Mouse (Mus musculus) lung, embryonic 15.5 days (tissue): ENCODE data around the gene Rnf126. TPM values are rescaled to one million over a fixed set of nuclear protein-coding genes. Genes with fewer than 3 reads are reported as not detected.
A peak's percentile ranks its signal among the peaks of the same experiment; 100 is the strongest.
"Not testable (repeated sequence)": the region's sequence is repeated elsewhere in the genome, so short reads cannot be mapped to it uniquely, and the experiment has no call there.

Experiments
- ATAC-seq: fragments of 200-750 bp; cut with Nextera tagmentation; 2 replicates; pipeline ENCODE4 v1.8.0; 2017; ENCODE audit warnings: moderate number of reproducible peaks, borderline replicate concordance; ENCODE audit not compliant: low FRiP score, low TSS enrichment; ENCODE audit errors: extremely low read depth
- H3K27ac ChIP-seq: fragments of 300-500 bp; sonication (generic); 2 replicates; pipeline ENCODE4 v1.5.1; 2015; ENCODE audit warnings: moderate library complexity, mild to moderate bottlenecking, inconsistent platforms
- H3K27me3 ChIP-seq: fragments of 300-500 bp; sonication (generic); 2 replicates; pipeline ENCODE4 v1.6.1; 2015; ENCODE audit warnings: inconsistent platforms
- H3K36me3 ChIP-seq: fragments of 300-500 bp; sonication (generic); 2 replicates; pipeline ENCODE4 v1.6.1; 2015; ENCODE audit warnings: inconsistent platforms
- H3K4me1 ChIP-seq: fragments of 300-500 bp; sonication (generic); 2 replicates; pipeline ENCODE4 v1.6.1; 2015; ENCODE audit warnings: inconsistent platforms
- H3K4me2 ChIP-seq: fragments of 300-500 bp; sonication (generic); 2 replicates; pipeline ENCODE4 v1.6.1; 2015; ENCODE audit warnings: inconsistent platforms, mild to moderate bottlenecking, moderate library complexity
- H3K4me3 ChIP-seq: fragments of 300-500 bp; sonication (generic); 2 replicates; pipeline ENCODE4 v1.5.1; 2015; ENCODE audit warnings: mild to moderate bottlenecking, inconsistent platforms
- H3K9ac ChIP-seq: fragments of 300-500 bp; sonication (generic); 2 replicates; pipeline ENCODE4 v1.6.1; 2015; ENCODE audit warnings: inconsistent platforms
- H3K9me3 ChIP-seq: fragments of 300-500 bp; sonication (generic); 2 replicates; pipeline ENCODE4 v1.6.1; 2016; ENCODE audit warnings: inconsistent platforms
- WGBS: fragments of 180-500 bp; shearing (Covaris S2); methylation state at CpG from one replicate; pipeline ENCODE4 v1.1.7; 2015; 5-methylcytosine and 5-hydroxymethylcytosine counted together
- polyA plus RNA-seq: library from polyadenylated mRNA; unstranded; fragments of >200 nt; fragmentation: Nextera tagmentation; extraction: Ambion mirVana; gene quantifications from 2 replicates; pipeline ENCODE4 v1.2.1, GENCODE M21; 2015

Gene Rnf126
- polyA plus RNA-seq, 1 experiment from 2014 or later = 91.3 TPM

DNA sequence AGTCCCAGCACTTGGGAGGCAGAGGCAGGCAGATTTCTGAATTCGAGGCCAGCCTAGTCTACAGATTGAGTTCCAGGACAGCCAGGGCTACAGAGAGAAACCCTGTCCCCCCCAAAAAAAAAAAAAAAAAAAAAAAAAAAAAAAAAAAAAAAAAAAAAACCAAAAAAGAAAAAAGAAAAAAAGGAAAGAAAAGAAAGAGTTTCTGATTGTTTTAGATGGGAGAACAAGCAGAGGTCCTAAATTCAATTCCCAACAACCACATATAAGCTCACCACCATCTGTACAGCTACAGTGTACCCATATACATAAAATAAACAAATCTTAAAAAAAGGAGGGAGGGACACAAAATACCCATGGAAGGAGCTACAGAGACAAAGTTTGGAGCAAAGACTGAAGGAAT is 7.1 kb downstream of the Rnf126 start:
- WGBS = 93% methylated on average over 1 of the region's 1 CpGs
- peaks cover 61% of the 10 kb centered on the region for H3K36me3 ChIP-seq
- ATAC-seq = not testable (repeated sequence)

DNA sequence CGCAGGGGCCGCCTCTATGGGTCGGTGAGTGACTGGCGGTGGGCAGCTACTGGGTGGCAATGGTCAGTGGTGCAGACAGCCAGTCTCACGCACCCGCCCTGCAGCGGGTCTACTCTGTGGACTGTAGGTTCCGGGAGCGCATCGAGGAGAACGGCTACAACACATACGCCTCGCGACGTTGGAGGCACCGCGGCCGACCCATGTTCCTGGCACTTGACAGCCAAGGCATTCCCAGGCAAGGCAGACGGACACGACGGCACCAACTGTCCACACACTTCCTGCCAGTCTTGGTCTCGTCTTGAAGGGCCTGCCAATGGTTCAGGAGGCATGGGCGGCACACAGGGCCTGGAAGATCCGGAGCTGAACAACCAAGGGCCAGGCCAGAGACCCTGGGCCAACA is 10.1 kb downstream of the Rnf126 start:
- Histone ChIP-seq H3K9ac (no peak overlapping the region), H3K4me2 (no peak overlapping the region), H3K27me3 (no peaks in the 10 kb centered on the region), H3K4me3 (no peak overlapping the region), H3K27ac (no peak overlapping the region), H3K36me3 (peaks cover 52% of the 10 kb centered on the region), H3K4me1 (0 out of 2 replicates have a peak, but pooled peaks cover 5% of the 10 kb centered on the region), H3K9me3 (no peaks in the 10 kb centered on the region)
- no peak for ATAC-seq
- 81% methylated on average over 24 of the region's 24 CpGs for WGBS

More for the DNA sequence above, 7.1 kb downstream of the Rnf126 start:
- not testable (repeated sequence) for H3K27me3 ChIP-seq, H3K4me2 ChIP-seq, H3K4me3 ChIP-seq, H3K9me3 ChIP-seq, H3K9ac ChIP-seq, H3K27ac ChIP-seq
- H3K4me1 ChIP-seq = peaks cover 14% of the 10 kb centered on the region

DNA sequence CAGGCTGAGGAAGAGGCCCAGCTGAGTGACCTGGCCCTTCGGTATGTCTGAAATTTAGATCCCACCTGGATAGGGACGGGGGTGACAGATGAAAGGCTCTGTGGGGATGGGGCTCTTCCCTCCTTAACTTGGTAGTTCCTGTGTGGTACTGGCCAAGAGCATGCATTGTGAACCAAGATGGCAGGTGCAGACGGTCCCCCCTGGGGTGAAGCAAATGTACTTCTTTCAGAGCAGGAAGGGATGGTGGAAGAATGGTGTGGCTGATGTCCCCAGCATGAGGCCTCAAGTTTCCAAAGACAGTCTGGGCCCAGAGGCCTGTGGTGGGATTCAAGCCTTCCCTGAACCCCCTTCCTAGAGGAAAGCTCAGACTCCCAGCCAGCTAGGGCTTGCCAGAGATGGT is 10.9 kb downstream of the Rnf126 start:
- no peaks in the 10 kb centered on the region for H3K27me3 ChIP-seq
- no peak overlapping the region for H3K4me3 ChIP-seq
- no peaks in the 10 kb centered on the region for H3K9me3 ChIP-seq
- 86% methylated on average over 3 of the region's 3 CpGs for WGBS
- no peak for ATAC-seq
- no peak overlapping the region for H3K9ac ChIP-seq
- no peak overlapping the region for H3K4me2 ChIP-seq
- H3K36me3 ChIP-seq = peaks cover 44% of the 10 kb centered on the region
- H3K4me1 ChIP-seq = 0 out of 2 replicates have a peak, but pooled peaks cover 5% of the 10 kb centered on the region
- H3K27ac ChIP-seq = no peak overlapping the region

DNA sequence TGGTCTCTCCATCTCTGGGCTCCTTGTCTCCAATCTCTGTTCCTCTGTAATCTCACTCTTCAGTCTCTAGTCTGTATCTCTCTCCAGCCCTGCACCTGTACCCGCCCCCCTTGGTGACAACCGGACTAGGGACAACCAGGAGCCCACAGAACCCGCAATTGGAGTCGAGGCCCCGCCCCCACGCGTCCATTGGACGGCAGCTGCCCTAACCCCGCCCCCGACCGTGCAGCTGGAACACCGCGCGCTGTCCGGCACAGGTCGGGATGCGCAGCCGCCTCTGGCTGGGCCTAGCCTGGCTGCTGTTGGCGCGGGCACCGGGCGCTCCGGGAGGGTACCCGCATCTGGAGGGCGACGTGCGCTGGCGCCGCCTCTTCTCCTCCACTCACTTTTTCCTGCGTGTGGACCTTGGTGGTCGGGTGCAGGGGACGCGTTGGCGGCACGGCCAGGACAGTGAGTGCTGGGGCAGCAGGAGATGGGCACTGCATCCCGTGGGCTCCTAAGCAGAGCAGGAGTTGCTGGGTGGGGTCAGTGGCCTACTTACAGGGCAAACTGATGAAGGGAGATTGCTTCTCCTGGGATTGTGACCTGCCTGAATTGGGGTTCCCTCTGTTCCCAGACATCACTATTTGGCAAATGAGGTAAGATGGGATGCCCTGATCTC is 11.8 kb downstream of the Rnf126 start, which contains the start of gene Fgf22:
TSS of gene Fgf22 (plus strand) at position 221 of the 661 bp plus-strand sequence.
- Histone ChIP-seq H3K9ac (0 out of 2 replicates have a peak within 1 kb of the TSS, but pooled peaks have one; percentile 13), H3K27ac (no peak within 1 kb of the TSS), H3K4me2 (peak within 1 kb of the TSS; percentile 56), H3K9me3 (no peaks in the 10 kb centered on the region), H3K27me3 (no peaks in the 10 kb centered on the region), H3K4me1 (0 out of 2 replicates have a peak, but pooled peaks cover 5% of the 10 kb centered on the region), H3K36me3 (peaks cover 36% of the 10 kb centered on the region), H3K4me3 (peak within 1 kb of the TSS; percentile 22)
- WGBS = 1% methylated on average over 36 of the region's 36 CpGs
- ATAC-seq = peak; percentile 81; the same call in 1 of the 2 replicates

DNA sequence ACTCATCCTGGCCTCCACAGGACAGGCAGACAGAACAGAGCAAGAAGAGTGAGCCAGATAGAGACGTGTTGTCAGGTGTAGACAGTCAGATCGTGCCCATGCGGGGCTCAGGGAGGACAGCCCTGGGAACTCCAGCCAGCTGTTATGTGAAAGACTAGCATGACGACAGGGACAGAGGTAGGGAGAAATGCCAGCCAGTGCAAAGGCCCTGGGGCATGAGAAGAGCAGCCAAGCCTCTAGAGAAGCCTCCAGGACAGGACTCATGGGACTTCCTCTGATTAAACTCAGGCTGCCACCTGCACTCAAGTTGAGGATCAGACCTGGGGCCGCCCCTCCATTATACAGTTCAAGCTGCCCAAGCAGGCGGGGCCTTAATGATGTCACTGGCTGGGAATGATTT is 18.3 kb downstream of the Rnf126 start:
- Histone ChIP-seq H3K27ac (no peak overlapping the region), H3K4me2 (no peak overlapping the region), H3K27me3 (no peaks in the 10 kb centered on the region), H3K4me1 (peaks cover 12% of the 10 kb centered on the region), H3K9ac (no peak overlapping the region), H3K4me3 (no peak overlapping the region), H3K9me3 (no peaks in the 10 kb centered on the region), H3K36me3 (peaks cover 10% of the 10 kb centered on the region)
- no peak for ATAC-seq
- 72% methylated on average over 6 of the region's 6 CpGs for WGBS

DNA sequence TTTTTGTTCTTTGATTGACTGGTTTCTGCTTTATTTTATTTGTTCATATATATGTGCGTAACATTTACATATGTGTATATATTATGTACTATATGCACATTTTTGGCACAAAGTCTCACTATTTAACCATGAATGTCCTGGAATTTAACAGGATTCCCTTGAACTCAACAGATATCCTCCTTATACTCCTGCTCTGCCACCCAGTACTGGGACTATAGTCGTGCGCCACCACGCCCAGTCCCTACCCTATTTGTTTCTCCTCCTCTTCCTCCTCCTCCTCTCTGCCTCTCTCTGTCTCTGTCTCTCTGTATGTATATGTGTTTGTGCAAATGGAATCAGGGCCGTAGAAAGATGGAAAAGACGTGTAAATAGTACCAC is 20.0 kb downstream of the Rnf126 start:
- H3K36me3 ChIP-seq = peaks cover 26% of the 10 kb centered on the region
- no peaks in the 10 kb centered on the region for H3K9me3 ChIP-seq
- peak overlapping the region; percentile 13; the same call in 1 of the 2 replicates for H3K9ac ChIP-seq
- no peaks in the 10 kb centered on the region for H3K27me3 ChIP-seq
- ATAC-seq = peak; percentile 60
- H3K27ac ChIP-seq = no peak overlapping the region
- peaks cover 12% of the 10 kb centered on the region for H3K4me1 ChIP-seq
- peak overlapping the region; percentile 65 for H3K4me2 ChIP-seq
- WGBS = 19% methylated on average over 6 of the region's 6 CpGs
- peak overlapping the region; percentile 66 for H3K4me3 ChIP-seq

DNA sequence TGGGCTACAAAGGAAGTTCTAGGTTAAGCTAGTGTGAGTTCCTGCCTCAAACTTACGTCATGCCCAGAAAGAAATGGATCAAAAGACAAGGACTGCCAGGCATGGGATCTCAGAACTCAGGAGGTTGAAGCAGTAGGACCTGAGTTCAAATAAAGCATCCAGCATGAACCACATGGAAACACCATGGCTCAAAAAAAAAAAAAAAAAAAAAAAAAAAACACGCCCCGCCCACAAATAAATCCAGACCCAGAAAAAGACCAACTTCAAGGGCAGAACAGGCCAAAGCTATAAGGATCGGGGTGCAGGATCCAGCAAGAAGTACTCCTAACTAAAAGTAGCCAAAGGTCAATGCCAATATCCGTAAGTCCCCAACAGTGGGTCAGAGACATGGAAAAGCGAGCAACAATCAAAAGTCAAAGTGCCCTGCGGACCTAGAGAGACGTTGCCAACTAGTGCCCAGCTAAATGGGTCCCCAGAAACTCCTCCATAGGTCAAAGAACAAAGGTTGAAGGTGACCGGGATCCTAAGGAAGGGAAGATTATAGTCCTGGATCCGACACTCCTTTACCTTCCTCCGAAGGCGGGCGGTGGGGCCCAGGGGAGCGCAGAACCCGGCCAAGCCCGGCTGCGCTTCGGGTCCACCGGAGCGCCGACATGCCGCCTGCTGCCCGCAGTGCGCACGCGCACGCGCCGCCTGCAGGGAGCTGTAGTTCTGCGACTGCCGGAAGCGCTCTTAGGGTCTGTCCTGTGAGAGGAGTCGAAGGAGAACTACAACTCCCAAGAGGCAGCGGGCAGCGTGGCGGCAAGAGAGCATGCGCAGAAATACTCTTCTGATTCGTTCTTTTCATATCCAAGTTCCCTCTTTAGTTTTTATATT is 20.6 kb downstream of the Rnf126 start, which contains the start of gene Polrmt:
TSS of gene Polrmt (minus strand) at position 684 of the 876 bp plus-strand sequence.
- 2% methylated on average over 38 of the region's 38 CpGs for WGBS
- H3K9me3 ChIP-seq = no peaks in the 10 kb centered on the region
- H3K27me3 ChIP-seq = no peaks in the 10 kb centered on the region
- peak within 1 kb of the TSS; percentile 66 for H3K4me3 ChIP-seq
- no peak within 1 kb of the TSS for H3K27ac ChIP-seq
- H3K9ac ChIP-seq = peak within 1 kb of the TSS; percentile 59
- peaks cover 12% of the 10 kb centered on the region for H3K4me1 ChIP-seq
- ATAC-seq = peak; percentile 96
- peak within 1 kb of the TSS; percentile 65 for H3K4me2 ChIP-seq
- peaks cover 33% of the 10 kb centered on the region for H3K36me3 ChIP-seq

DNA sequence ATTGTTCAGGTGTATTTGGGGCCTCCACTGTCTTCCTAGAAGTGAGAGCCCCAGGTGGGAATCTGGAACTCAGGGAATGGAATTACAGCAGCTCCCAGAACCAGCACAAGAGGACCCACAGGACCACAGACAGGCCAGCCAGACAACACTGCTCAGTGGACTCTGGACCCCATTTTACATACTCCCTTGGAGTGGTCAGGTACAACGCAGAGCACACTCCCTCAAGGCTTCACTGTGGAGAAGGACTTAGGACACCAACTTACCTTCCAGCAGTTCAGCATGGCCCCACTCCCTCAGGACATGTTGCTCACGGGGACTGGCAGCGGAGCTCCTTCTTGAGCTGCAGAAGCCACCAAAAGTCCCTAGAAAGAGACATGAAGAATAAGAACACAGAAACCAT is 21.3 kb downstream of the Rnf126 start:
- WGBS = 87% methylated on average over 3 of the region's 3 CpGs

DNA sequence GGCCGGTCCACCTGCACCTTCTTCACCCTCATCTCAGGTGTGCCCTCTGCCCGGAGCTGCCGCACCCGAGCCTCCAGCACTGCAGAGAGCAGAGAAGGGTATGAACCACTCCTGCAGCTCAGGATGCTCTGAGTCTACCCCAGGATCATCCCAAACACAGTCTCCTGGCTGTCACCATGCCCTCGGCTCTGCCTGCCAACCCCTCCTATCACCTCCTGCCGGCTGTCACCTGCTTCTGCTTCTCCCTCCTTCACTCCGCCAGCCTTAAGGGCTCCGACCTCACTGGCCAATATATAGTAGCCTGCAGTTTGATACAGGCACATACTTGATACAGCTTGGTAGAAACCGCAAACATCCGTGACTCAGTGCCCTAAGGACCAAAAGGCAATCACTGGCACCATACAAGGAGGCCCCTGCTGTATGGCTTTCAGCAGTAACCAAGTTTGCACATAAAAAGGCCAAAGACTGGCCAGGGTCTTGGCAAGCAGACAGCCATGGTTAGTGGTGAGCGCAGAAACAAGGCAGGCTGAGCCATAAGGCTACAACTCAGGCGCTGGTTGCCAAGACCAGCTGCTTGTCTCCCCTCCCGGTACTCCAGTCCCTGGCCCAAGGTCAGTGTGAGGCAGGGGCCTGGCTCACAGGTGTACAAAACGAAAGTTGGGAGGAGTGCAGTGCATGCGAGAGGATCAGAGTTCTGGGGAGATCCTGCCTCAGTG is 22.9 kb downstream of the Rnf126 start:
- no peak for ATAC-seq
- WGBS = 91% methylated on average over 15 of the region's 15 CpGs
- Histone ChIP-seq H3K27ac (no peak overlapping the region), H3K36me3 (peaks cover 56% of the 10 kb centered on the region), H3K4me1 (peaks cover 12% of the 10 kb centered on the region), H3K4me3 (no peak overlapping the region), H3K9ac (no peak overlapping the region), H3K27me3 (no peaks in the 10 kb centered on the region), H3K9me3 (peaks cover 15% of the 10 kb centered on the region), H3K4me2 (no peak overlapping the region)

More for the DNA sequence above, 21.3 kb downstream of the Rnf126 start:
- H3K4me3 ChIP-seq = peak overlapping the region; percentile 66; the same call in 1 of the 2 replicates
- ATAC-seq = no peak
- H3K36me3 ChIP-seq = peaks cover 40% of the 10 kb centered on the region
- no peaks in the 10 kb centered on the region for H3K27me3 ChIP-seq
- H3K4me2 ChIP-seq = peak overlapping the region; percentile 65
- no peak overlapping the region for H3K9ac ChIP-seq
- H3K9me3 ChIP-seq = no peaks in the 10 kb centered on the region
- H3K4me1 ChIP-seq = peaks cover 12% of the 10 kb centered on the region
- H3K27ac ChIP-seq = no peak overlapping the region

DNA sequence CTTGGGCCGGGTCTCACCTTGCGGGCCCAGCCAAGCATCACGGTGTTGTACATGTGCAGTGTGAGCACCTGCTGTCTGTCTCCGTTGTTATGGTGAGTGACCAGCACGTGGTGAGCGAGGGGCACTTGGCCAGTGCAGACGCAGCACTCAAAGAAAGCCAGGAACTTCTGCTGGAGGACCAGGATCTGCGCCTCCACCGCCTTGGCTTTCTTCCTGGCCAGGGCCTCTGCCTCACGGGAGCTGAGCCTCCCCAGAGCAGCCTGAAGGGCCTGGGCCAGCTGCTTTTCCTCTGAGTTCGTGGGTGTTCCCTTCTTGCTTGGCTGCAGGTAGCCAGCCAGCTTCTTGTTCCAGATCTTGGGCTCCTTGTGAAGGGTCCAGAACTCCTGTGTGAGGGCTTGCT is 23.6 kb downstream of the Rnf126 start:
- Histone ChIP-seq H3K27ac (no peak overlapping the region), H3K9ac (no peak overlapping the region), H3K4me3 (no peak overlapping the region), H3K4me2 (no peak overlapping the region), H3K4me1 (peaks cover 12% of the 10 kb centered on the region), H3K27me3 (no peaks in the 10 kb centered on the region), H3K9me3 (peaks cover 22% of the 10 kb centered on the region), H3K36me3 (peaks cover 62% of the 10 kb centered on the region)
- ATAC-seq = no peak
- 89% methylated on average over 11 of the region's 11 CpGs for WGBS

DNA sequence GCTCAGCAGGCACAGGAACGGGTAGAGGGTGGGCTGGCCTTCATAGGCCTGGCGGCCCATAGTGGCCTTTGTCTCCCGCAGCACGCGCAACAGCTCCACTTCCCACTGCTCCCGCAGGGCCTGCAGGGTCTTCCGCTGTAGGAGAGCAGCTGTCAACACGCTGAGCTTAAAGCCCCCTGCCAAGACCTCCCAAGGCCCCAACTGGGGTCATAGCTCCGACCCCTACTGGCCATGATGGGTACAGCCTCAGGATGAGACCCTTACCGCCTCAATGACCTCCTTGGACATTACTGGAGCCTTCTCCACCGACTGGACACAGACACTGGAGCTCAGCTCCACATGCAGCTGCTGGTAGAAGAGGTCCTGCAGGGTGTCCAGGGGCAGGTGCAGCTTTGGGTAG is 25.9 kb downstream of the Rnf126 start:
- no peak for ATAC-seq
- Histone ChIP-seq H3K4me2 (no peak overlapping the region), H3K9me3 (peaks cover 27% of the 10 kb centered on the region), H3K36me3 (peaks cover 85% of the 10 kb centered on the region), H3K4me1 (peaks cover 5% of the 10 kb centered on the region), H3K9ac (no peak overlapping the region), H3K27me3 (no peaks in the 10 kb centered on the region), H3K27ac (no peak overlapping the region), H3K4me3 (no peak overlapping the region)
- 81% methylated on average over 11 of the region's 11 CpGs for WGBS
